Mouse (Mus musculus): ENCODE measurements around the gene Tulp3. TPM values are rescaled to one million over a fixed set of nuclear protein-coding genes. Genes with fewer than 3 reads are reported as not detected.
A peak's percentile ranks its signal among the peaks of the same experiment; 100 is the strongest.

Tulp3 gene
- polyA plus RNA-seq (2012) = 0.07 TPM in 2 replicates

GRCm38 (mm10) chr6:128355726-128356416 is at the start of gene Tulp3:
Tulp3 (minus strand) TSS chr6:128355851.
- peak within 1 kb of the TSS; percentile 67 for H3K4me3 ChIP-seq (replicated peaks)
- H3K27me3 ChIP-seq (ENCODE audit: control insufficient read depth) = peaks cover 24% of the 10 kb centered on the region
- H3K36me3 ChIP-seq (ENCODE audit: control insufficient read depth) = peaks cover 47% of the 10 kb centered on the region
- no peak for TF ChIP-seq TAL1 (IDR thresholded peaks at IDR 0.05; ENCODE audit: low read length)
- no peak for TF ChIP-seq GATA1 (IDR thresholded peaks at IDR 0.05; ENCODE audit: low read length)
- H3K9me3 ChIP-seq (ENCODE audit: control insufficient read depth, low read length) = no peaks in the 10 kb centered on the region
- peaks cover 40% of the 10 kb centered on the region for H3K4me1 ChIP-seq (ENCODE audit: control insufficient read depth)

GRCm38 (mm10) chr6:128404708-128405107 is 49.1 kb upstream of the Tulp3 start:
- no peaks in the 10 kb centered on the region for H3K9me3 ChIP-seq (ENCODE audit: control insufficient read depth, low read length)
- H3K4me3 ChIP-seq (replicated peaks) = no peak overlapping the region
- H3K4me1 ChIP-seq (ENCODE audit: control insufficient read depth) = no peaks in the 10 kb centered on the region
- peaks cover 32% of the 10 kb centered on the region for H3K36me3 ChIP-seq (ENCODE audit: control insufficient read depth)
- H3K27me3 ChIP-seq (ENCODE audit: control insufficient read depth) = no peaks in the 10 kb centered on the region
- TF ChIP-seq TAL1 (IDR thresholded peaks at IDR 0.05; ENCODE audit: low read length) = no peak

- no peak for TF ChIP-seq GATA1 (IDR thresholded peaks at IDR 0.05; ENCODE audit: low read length)
- no peak for TF ChIP-seq TAL1 (IDR thresholded peaks at IDR 0.05; ENCODE audit: low read length)
- Histone ChIP-seq H3K9me3 (ENCODE audit: control insufficient read depth, low read length) (no peaks in the 10 kb centered on the region), H3K4me1 (ENCODE audit: control insufficient read depth) (no peaks in the 10 kb centered on the region), H3K36me3 (ENCODE audit: control insufficient read depth) (no peaks in the 10 kb centered on the region), H3K27me3 (ENCODE audit: control insufficient read depth) (no peaks in the 10 kb centered on the region), H3K4me3 (replicated peaks) (no peak overlapping the region)
These were observed 44.0 kb upstream of the Tulp3 start for GRCm38 (mm10) chr6:128399421-128400185.

GRCm38 (mm10) chr6:128398996-128399395 is 43.3 kb upstream of the Tulp3 start, which contains the start of gene Nrip2:
Nrip2 (plus strand) TSS chr6:128399296.
- Histone ChIP-seq H3K4me3 (replicated peaks) (no peak within 1 kb of the TSS), H3K9me3 (ENCODE audit: control insufficient read depth, low read length) (no peaks in the 10 kb centered on the region), H3K27me3 (ENCODE audit: control insufficient read depth) (no peaks in the 10 kb centered on the region), H3K36me3 (ENCODE audit: control insufficient read depth) (no peaks in the 10 kb centered on the region), H3K4me1 (ENCODE audit: control insufficient read depth) (no peaks in the 10 kb centered on the region)
- no peak for TF ChIP-seq TAL1 (IDR thresholded peaks at IDR 0.05; ENCODE audit: low read length)
- TF ChIP-seq GATA1 (IDR thresholded peaks at IDR 0.05; ENCODE audit: low read length) = no peak

- H3K4me3 ChIP-seq (replicated peaks) = no peak overlapping the region
- TF ChIP-seq GATA1 (IDR thresholded peaks at IDR 0.05; ENCODE audit: low read length) (no peak), TAL1 (IDR thresholded peaks at IDR 0.05; ENCODE audit: low read length) (no peak)
- H3K4me1 ChIP-seq (ENCODE audit: control insufficient read depth) = no peaks in the 10 kb centered on the region
- no peaks in the 10 kb centered on the region for H3K27me3 ChIP-seq (ENCODE audit: control insufficient read depth)
- H3K9me3 ChIP-seq (ENCODE audit: control insufficient read depth, low read length) = no peaks in the 10 kb centered on the region
- no peaks in the 10 kb centered on the region for H3K36me3 ChIP-seq (ENCODE audit: control insufficient read depth)
These were observed 42.1 kb upstream of the Tulp3 start for GRCm38 (mm10) chr6:128397574-128398261.

- no peak for TF ChIP-seq GATA1 (IDR thresholded peaks at IDR 0.05; ENCODE audit: low read length)
- no peak for TF ChIP-seq TAL1 (IDR thresholded peaks at IDR 0.05; ENCODE audit: low read length)
- no peaks in the 10 kb centered on the region for H3K36me3 ChIP-seq (ENCODE audit: control insufficient read depth)
These were observed 35.0 kb upstream of the Tulp3 start for GRCm38 (mm10) chr6:128390683-128391082.

GRCm38 (mm10) chr6:128389185-128389584 is 33.5 kb upstream of the Tulp3 start:
- Histone ChIP-seq H3K4me3 (replicated peaks) (no peak overlapping the region), H3K27me3 (ENCODE audit: control insufficient read depth) (no peaks in the 10 kb centered on the region), H3K36me3 (ENCODE audit: control insufficient read depth) (no peaks in the 10 kb centered on the region), H3K4me1 (ENCODE audit: control insufficient read depth) (no peaks in the 10 kb centered on the region), H3K9me3 (ENCODE audit: control insufficient read depth, low read length) (no peaks in the 10 kb centered on the region)
- TF ChIP-seq GATA1 (IDR thresholded peaks at IDR 0.05; ENCODE audit: low read length) (no peak), TAL1 (IDR thresholded peaks at IDR 0.05; ENCODE audit: low read length) (no peak)

More at GRCm38 (mm10) chr6:128390683-128391082, 35.0 kb upstream of the Tulp3 start:
- no peak overlapping the region for H3K4me3 ChIP-seq (replicated peaks)
- H3K27me3 ChIP-seq (ENCODE audit: control insufficient read depth) = no peaks in the 10 kb centered on the region
- no peaks in the 10 kb centered on the region for H3K9me3 ChIP-seq (ENCODE audit: control insufficient read depth, low read length)
- H3K4me1 ChIP-seq (ENCODE audit: control insufficient read depth) = no peaks in the 10 kb centered on the region

- TF ChIP-seq GATA1 (IDR thresholded peaks at IDR 0.05; ENCODE audit: low read length) = no peak
- TF ChIP-seq TAL1 (IDR thresholded peaks at IDR 0.05; ENCODE audit: low read length) = no peak
- H3K36me3 ChIP-seq (ENCODE audit: control insufficient read depth) = no peaks in the 10 kb centered on the region
- H3K4me1 ChIP-seq (ENCODE audit: control insufficient read depth) = no peaks in the 10 kb centered on the region
- no peaks in the 10 kb centered on the region for H3K9me3 ChIP-seq (ENCODE audit: control insufficient read depth, low read length)
- H3K27me3 ChIP-seq (ENCODE audit: control insufficient read depth) = no peaks in the 10 kb centered on the region
- H3K4me3 ChIP-seq (replicated peaks) = no peak overlapping the region
These were observed 29.4 kb upstream of the Tulp3 start for GRCm38 (mm10) chr6:128385026-128385425.

- no peaks in the 10 kb centered on the region for H3K9me3 ChIP-seq (ENCODE audit: control insufficient read depth, low read length)
- no peak for TF ChIP-seq GATA1 (IDR thresholded peaks at IDR 0.05; ENCODE audit: low read length)
- no peak for TF ChIP-seq TAL1 (IDR thresholded peaks at IDR 0.05; ENCODE audit: low read length)
- no peaks in the 10 kb centered on the region for H3K27me3 ChIP-seq (ENCODE audit: control insufficient read depth)
These were observed 28.1 kb upstream of the Tulp3 start for GRCm38 (mm10) chr6:128383752-128384151.

More at GRCm38 (mm10) chr6:128383752-128384151, 28.1 kb upstream of the Tulp3 start:
- Histone ChIP-seq H3K36me3 (ENCODE audit: control insufficient read depth) (no peaks in the 10 kb centered on the region), H3K4me1 (ENCODE audit: control insufficient read depth) (no peaks in the 10 kb centered on the region), H3K4me3 (replicated peaks) (no peak overlapping the region)
